Mouse (Mus musculus): ENCODE data around the gene Alyref2.

Gene Alyref2

DNA sequence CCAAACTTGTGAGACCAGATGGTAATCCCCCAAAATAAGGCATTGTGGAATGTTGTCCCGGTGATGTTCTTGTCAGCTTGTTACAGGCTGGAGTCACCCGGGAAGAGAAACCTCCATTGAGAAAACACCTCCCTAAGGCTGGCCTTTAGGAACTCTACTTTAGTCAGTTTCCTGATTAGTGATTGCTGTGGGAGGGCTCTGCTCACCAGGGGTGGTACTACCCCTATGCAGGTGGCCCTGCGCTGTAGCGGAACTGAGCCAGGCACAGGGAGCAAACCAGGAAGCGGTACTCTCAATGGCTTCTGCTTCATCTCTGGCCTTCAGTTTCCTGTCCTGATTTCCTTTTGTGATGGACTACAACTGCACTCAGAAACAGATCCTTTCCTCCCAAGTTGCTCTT is 3.4 kb upstream of the Alyref2 start:
- CTCF ChIA-PET = no interaction called here

- CTCF ChIA-PET = interaction anchor here (0.6 to 1.2 kb wide), 2 partner anchors 8 to 61 kb away, joined by 3 read pairs; no protein-coding TSS in a partner anchor
Observed at GRCm38 (mm10) chr1:171501016-171501610, 2.2 kb upstream of the Alyref2 start.

GRCm38 (mm10) chr1:171501636-171502080 is 1.6 kb upstream of the Alyref2 start:
- CTCF ChIA-PET = interaction anchor here (0.7 to 1.4 kb wide), 3 partner anchors 61 to 114 kb away, joined by 3 to 8 read pairs (median 3); no protein-coding TSS in a partner anchor

GRCm38 (mm10) chr1:171502388-171503249 is 659 bp upstream of the Alyref2 start:
- CTCF ChIA-PET = interaction anchor here (0.6 to 1.4 kb wide), 4 partner anchors 38 to 113 kb away, joined by 3 to 8 read pairs (median 4); no protein-coding TSS in a partner anchor

- CTCF ChIA-PET = interaction anchor here (0.7 to 0.8 kb wide), 2 partner anchors 10 to 52 kb away, joined by 3 to 8 read pairs; no protein-coding TSS in a partner anchor
Observed at GRCm38 (mm10) chr1:171503592-171504291, 464 bp downstream of the Alyref2 start.

- CTCF ChIA-PET = interaction anchor here (0.7 kb wide), 2 partner anchors 10 to 174 kb away, joined by 4 to 5 read pairs; no protein-coding TSS in a partner anchor
Observed at GRCm38 (mm10) chr1:171504586-171504985, 1.3 kb downstream of the Alyref2 start.

- CTCF ChIA-PET = interaction anchor here (0.9 kb wide), 1 partner anchor 10 kb away, joined by 3 read pairs; the partner anchor contains the start of gene Alyref2
Observed at GRCm38 (mm10) chr1:171513234-171513633, 10.0 kb downstream of the Alyref2 start.

DNA sequence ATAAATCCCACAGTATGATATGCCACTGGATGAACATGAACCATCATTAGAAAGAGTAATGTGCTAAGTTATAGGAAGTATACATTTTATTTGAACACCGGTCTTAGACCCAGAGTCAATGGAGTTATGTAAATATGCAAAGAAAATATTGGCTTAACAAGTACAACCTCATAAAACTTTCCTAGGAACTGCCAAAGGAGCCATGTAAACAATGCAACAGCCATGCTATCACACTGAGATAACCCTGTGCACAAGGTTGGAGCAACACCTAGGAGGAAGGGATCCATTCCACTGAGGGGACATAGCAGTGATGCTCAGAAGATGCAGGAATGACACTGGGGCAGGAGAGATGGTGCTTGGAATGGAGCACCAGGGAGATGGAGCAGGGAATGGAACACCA is 10.5 kb downstream of the Alyref2 start:
- CTCF ChIA-PET = interaction anchor here (0.9 kb wide), 1 partner anchor 10 kb away, joined by 3 read pairs; the partner anchor contains the start of gene Alyref2

DNA sequence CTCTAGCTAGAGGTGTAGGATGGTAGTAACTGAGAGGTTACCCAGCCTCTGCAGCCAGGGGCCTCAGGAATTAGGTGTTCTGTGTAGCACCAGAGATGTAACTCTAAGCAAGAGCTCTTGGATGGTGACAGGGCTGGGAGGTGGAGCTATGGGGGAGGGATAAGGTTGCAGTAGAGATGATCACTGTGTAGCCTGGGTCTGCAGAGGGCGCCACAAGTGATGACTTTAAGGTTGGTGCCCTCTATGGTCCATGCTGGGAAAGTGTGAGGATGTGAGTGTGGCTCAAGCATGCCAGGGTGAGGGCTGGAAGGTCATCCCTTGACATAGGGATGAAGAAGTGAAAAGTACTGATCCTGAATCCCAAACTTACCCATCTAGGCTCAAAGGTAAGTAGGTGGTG is 11.8 kb downstream of the Alyref2 start:
- CTCF ChIA-PET = interaction anchor here (0.6 to 0.7 kb wide), 2 partner anchors 10 to 12 kb away, joined by 3 to 4 read pairs; no protein-coding TSS in a partner anchor

GRCm38 (mm10) chr1:171515557-171515956 is 12.3 kb downstream of the Alyref2 start:
- CTCF ChIA-PET = no interaction called here

DNA sequence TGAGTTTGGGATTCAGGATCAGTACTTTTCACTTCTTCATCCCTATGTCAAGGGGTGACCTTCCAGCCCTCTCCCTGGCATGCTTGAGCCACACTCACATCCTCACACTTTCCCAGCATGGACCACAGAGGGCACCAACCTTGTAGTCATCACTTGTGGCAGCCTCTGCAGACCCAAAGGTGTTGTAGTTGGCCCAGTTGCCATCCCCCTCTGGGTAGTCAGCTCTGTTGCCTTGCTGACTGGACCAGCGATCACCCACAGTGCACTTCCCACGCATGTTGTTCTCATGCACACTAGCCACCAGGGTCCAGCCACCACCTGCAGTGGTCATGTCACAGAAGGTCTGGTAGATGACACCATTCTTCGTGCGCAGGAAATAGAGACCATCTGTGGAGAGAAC is 28.1 kb downstream of the Alyref2 start:
- CTCF ChIA-PET = interaction anchor here (0.7 kb wide), 1 partner anchor 168 kb away, joined by 15 read pairs; no protein-coding TSS in a partner anchor

GRCm38 (mm10) chr1:171532830-171533229 is 29.6 kb downstream of the Alyref2 start:
- CTCF ChIA-PET = no interaction called here

DNA sequence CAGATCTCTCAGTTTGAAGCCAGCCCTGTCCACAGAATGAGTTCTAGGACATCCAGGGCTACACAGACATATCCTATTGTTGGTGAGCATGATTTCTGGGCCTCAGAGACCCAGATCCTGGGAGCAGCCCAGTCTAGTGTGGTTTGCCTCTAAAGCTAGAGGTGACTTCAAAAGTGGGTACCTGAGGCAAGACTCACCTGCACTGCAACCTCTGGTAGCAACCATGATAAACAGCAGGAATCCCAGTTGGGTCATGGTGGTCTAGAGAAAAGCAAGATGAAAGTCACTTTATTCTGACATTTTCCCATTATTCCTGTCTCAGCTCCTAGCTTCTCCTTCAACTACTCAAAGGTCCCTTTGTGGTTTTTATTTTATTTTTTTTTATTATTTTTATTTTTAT is 31.3 kb downstream of the Alyref2 start:
- CTCF ChIA-PET = interaction anchor here (0.7 kb wide), 1 partner anchor 634 kb away, joined by 3 read pairs; no protein-coding TSS in a partner anchor

GRCm38 (mm10) chr1:171535194-171535593 is 31.9 kb downstream of the Alyref2 start, which contains the start of gene Itln1:
Itln1 (minus strand) TSS chr1:171535294.
- CTCF ChIA-PET = no interaction called here

- CTCF ChIA-PET = no interaction called here
Observed at GRCm38 (mm10) chr1:171540694-171541093, 37.4 kb downstream of the Alyref2 start.

DNA sequence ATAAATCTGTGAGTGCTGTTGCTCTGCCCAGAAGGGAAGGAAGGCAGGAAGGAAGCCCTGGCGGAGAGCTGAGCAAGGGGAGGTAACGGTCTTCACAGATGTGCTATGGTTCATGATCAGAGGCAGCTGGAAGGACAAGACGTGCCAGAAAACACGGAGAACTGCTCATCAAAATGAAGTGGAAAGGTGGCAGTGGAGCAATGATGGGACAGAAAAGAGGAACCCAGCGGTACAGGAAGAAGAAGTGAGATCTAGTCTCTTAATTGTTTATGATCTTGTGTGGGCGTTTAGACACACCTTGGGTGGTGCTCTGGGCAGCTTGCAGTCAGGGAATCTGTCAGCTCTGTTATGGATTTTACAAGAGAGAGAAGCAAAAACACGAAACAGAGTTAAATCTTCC is 48.0 kb downstream of the Alyref2 start:
- CTCF ChIA-PET = interaction anchor here (0.6 kb wide), 1 partner anchor 178 kb away, joined by 3 read pairs; no protein-coding TSS in a partner anchor

- CTCF ChIA-PET = no interaction called here
Observed at GRCm38 (mm10) chr1:171552230-171552629, 49.0 kb downstream of the Alyref2 start.

DNA sequence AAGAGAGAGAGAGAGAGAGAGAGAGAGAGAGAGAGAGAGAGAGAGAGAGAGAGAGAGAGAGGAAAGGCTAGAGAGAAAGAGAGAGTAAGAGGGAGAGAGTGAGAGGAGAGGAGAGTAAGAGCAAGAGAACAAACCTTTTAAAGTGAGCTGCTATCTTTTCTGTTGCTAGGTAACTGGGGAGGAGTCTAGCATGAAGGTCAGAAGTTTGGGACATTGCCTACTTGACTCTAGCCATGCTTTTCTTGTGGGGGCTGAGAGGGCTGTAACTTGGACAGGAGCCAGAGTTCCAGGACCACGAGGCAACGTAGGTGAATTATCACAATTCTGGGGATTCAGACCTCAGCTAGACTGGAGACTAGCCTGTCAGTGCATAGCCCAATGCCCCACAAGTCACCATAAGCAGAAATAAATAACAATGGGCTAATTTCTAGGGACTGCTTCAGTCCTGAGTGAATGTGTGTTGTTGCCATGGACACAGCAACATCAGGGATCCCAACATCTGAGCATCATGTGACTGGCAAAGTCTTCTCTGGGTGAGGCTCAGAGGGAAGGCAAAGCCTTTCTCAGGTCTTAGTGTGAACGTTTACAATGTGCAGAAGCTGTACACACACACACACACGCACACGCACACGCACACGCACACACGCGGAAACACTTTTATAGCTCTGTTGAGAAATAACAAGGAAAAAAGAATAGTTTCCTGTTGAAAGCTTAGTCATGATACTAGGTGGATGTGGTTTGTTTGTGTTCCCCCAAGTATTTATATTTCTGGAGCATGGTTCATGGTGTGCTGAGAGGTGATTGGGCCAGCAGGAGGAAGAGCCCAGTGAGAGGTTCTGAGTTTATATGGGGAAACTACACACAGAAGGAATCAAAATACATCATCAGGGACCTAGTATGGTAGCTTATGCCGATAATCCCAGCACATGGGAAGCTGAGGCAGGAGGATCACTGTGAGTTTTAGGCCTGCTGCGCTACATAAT is 50.4 kb downstream of the Alyref2 start:
- CTCF ChIA-PET = no interaction called here
